Mouse (Mus musculus): ENCODE measurements at regions not wholly inside any gene's neighbourhood (a gene's known extent, or its start where the extent isn't known, plus 50 kb on each side); places are given as distances from the start of the nearest gene placed in this dataset.

GRCm38 (mm10) chr8:53945561-53945960, 131.8 kb upstream of the Vegfc start:
- H3K9me3 ChIP-seq (ENCODE audit: low read length), result no peaks in the 10 kb centered on the region
- peak; percentile 87 for ATAC-seq
- no peak overlapping the region for H3K9ac ChIP-seq (replicated peaks; ENCODE audit: low read length)
- no peaks in the 10 kb centered on the region for H3K36me3 ChIP-seq (ENCODE audit: insufficient read depth, low read length)
- no peaks in the 10 kb centered on the region for H3K4me1 ChIP-seq (ENCODE audit: insufficient read depth, low read length)
- no peak overlapping the region for H3K4me3 ChIP-seq (ENCODE audit: low read length)
- no peak overlapping the region for H3K27ac ChIP-seq
- TF ChIP-seq CTCF (IDR thresholded peaks at IDR 0.05; ENCODE audit: low read depth), result 0 out of 2 replicates have a peak, but pooled peaks have one; percentile 11
- DNase-seq (ENCODE audit: low spot score), result peak; percentile 54
- no peaks in the 10 kb centered on the region for H3K27me3 ChIP-seq (ENCODE audit: insufficient read depth, low read length)
- H3K4me2 ChIP-seq (ENCODE audit: low read depth, low read length), result no peak overlapping the region
- WGBS, result 24% methylated on average over 2 of the region's 2 CpGs

- Histone ChIP-seq H3K4me2 (ENCODE audit: low read depth, low read length) (no peak overlapping the region), H3K9ac (replicated peaks; ENCODE audit: low read length) (no peak overlapping the region), H3K4me1 (ENCODE audit: insufficient read depth, low read length) (no peaks in the 10 kb centered on the region), H3K36me3 (ENCODE audit: insufficient read depth, low read length) (no peaks in the 10 kb centered on the region), H3K27me3 (ENCODE audit: insufficient read depth, low read length) (no peaks in the 10 kb centered on the region), H3K4me3 (ENCODE audit: low read length) (no peak overlapping the region), H3K9me3 (ENCODE audit: low read length) (no peaks in the 10 kb centered on the region), H3K27ac (no peak overlapping the region)
- peak; percentile 2 for DNase-seq (ENCODE audit: low spot score)
- no peak for ATAC-seq
- no peak for TF ChIP-seq CTCF (IDR thresholded peaks at IDR 0.05; ENCODE audit: low read depth)
Observed at GRCm38 (mm10) chr8:53947384-53947783, 130.0 kb upstream of the Vegfc start.

- H3K27me3 ChIP-seq (ENCODE audit: insufficient read depth, low read length), result no peaks in the 10 kb centered on the region
- ATAC-seq, result no peak
Observed at GRCm38 (mm10) chr8:53954476-53955158, 122.8 kb upstream of the Vegfc start.

GRCm38 (mm10) chr8:53956148-53956547, 121.3 kb upstream of the Vegfc start:
- H3K27ac ChIP-seq, result no peak overlapping the region
- no peak overlapping the region for H3K9ac ChIP-seq (replicated peaks; ENCODE audit: low read length)
- no peak for TF ChIP-seq CTCF (IDR thresholded peaks at IDR 0.05; ENCODE audit: low read depth)
- no peak overlapping the region for H3K4me3 ChIP-seq (ENCODE audit: low read length)
- H3K4me1 ChIP-seq (ENCODE audit: insufficient read depth, low read length), result no peaks in the 10 kb centered on the region
- no peak for ATAC-seq
- 57% methylated on average over 2 of the region's 2 CpGs for WGBS
- H3K9me3 ChIP-seq (ENCODE audit: low read length), result no peaks in the 10 kb centered on the region
- no peaks in the 10 kb centered on the region for H3K27me3 ChIP-seq (ENCODE audit: insufficient read depth, low read length)
- DNase-seq (ENCODE audit: low spot score), result no peak
- no peaks in the 10 kb centered on the region for H3K36me3 ChIP-seq (ENCODE audit: insufficient read depth, low read length)
- no peak overlapping the region for H3K4me2 ChIP-seq (ENCODE audit: low read depth, low read length)

More at GRCm38 (mm10) chr8:53954476-53955158, 122.8 kb upstream of the Vegfc start:
- Histone ChIP-seq H3K4me3 (ENCODE audit: low read length) (no peak overlapping the region), H3K9ac (replicated peaks; ENCODE audit: low read length) (no peak overlapping the region), H3K36me3 (ENCODE audit: insufficient read depth, low read length) (no peaks in the 10 kb centered on the region), H3K9me3 (ENCODE audit: low read length) (no peaks in the 10 kb centered on the region), H3K4me2 (ENCODE audit: low read depth, low read length) (no peak overlapping the region), H3K4me1 (ENCODE audit: insufficient read depth, low read length) (no peaks in the 10 kb centered on the region), H3K27ac (no peak overlapping the region)
- no peak for TF ChIP-seq CTCF (IDR thresholded peaks at IDR 0.05; ENCODE audit: low read depth)
- WGBS, result 57% methylated on average over 4 of the region's 4 CpGs
- no peak for DNase-seq (ENCODE audit: low spot score)

- 74% methylated on average over 1 of the region's 1 CpGs for WGBS
- Histone ChIP-seq H3K27ac (no peak overlapping the region), H3K4me2 (ENCODE audit: low read depth, low read length) (no peak overlapping the region), H3K27me3 (ENCODE audit: insufficient read depth, low read length) (no peaks in the 10 kb centered on the region), H3K36me3 (ENCODE audit: insufficient read depth, low read length) (no peaks in the 10 kb centered on the region), H3K9me3 (ENCODE audit: low read length) (no peaks in the 10 kb centered on the region), H3K9ac (replicated peaks; ENCODE audit: low read length) (no peak overlapping the region), H3K4me3 (ENCODE audit: low read length) (no peak overlapping the region), H3K4me1 (ENCODE audit: insufficient read depth, low read length) (no peaks in the 10 kb centered on the region)
- ATAC-seq (no peak), DNase-seq (ENCODE audit: low spot score) (no peak)
- no peak for TF ChIP-seq CTCF (IDR thresholded peaks at IDR 0.05; ENCODE audit: low read depth)
Observed at GRCm38 (mm10) chr8:53958548-53958947, 118.9 kb upstream of the Vegfc start.

GRCm38 (mm10) chr8:53962993-53963392, 114.4 kb upstream of the Vegfc start:
- no peaks in the 10 kb centered on the region for H3K36me3 ChIP-seq (ENCODE audit: insufficient read depth, low read length)
- H3K27me3 ChIP-seq (ENCODE audit: insufficient read depth, low read length), result no peaks in the 10 kb centered on the region
- no peak for DNase-seq (ENCODE audit: low spot score)
- H3K9me3 ChIP-seq (ENCODE audit: low read length), result no peaks in the 10 kb centered on the region
- H3K4me1 ChIP-seq (ENCODE audit: insufficient read depth, low read length), result no peaks in the 10 kb centered on the region
- no peak for ATAC-seq
- WGBS, result 97% methylated on average over 1 of the region's 1 CpGs
- H3K9ac ChIP-seq (replicated peaks; ENCODE audit: low read length), result no peak overlapping the region
- H3K4me3 ChIP-seq (ENCODE audit: low read length), result no peak overlapping the region
- no peak for TF ChIP-seq CTCF (IDR thresholded peaks at IDR 0.05; ENCODE audit: low read depth)
- no peak overlapping the region for H3K4me2 ChIP-seq (ENCODE audit: low read depth, low read length)
- no peak overlapping the region for H3K27ac ChIP-seq

- Histone ChIP-seq H3K4me2 (ENCODE audit: low read depth, low read length) (no peak overlapping the region), H3K27ac (no peak overlapping the region), H3K4me3 (ENCODE audit: low read length) (no peak overlapping the region), H3K9ac (replicated peaks; ENCODE audit: low read length) (no peak overlapping the region), H3K36me3 (ENCODE audit: insufficient read depth, low read length) (no peaks in the 10 kb centered on the region), H3K27me3 (ENCODE audit: insufficient read depth, low read length) (no peaks in the 10 kb centered on the region), H3K9me3 (ENCODE audit: low read length) (no peaks in the 10 kb centered on the region), H3K4me1 (ENCODE audit: insufficient read depth, low read length) (no peaks in the 10 kb centered on the region)
- DNase-seq (ENCODE audit: low spot score) (no peak), ATAC-seq (no peak)
- TF ChIP-seq CTCF (IDR thresholded peaks at IDR 0.05; ENCODE audit: low read depth), result no peak
- 87% methylated on average over 2 of the region's 2 CpGs for WGBS
Observed at GRCm38 (mm10) chr8:53984296-53984695, 93.1 kb upstream of the Vegfc start.
